Mouse (Mus musculus) thymus, postnatal 25 days (tissue): ENCODE measurements at regions not wholly inside any gene's neighbourhood (a gene's known extent, or its start where the extent isn't known, plus 50 kb on each side); places are given as distances from the start of the nearest gene placed in this dataset.

Source experiments
- DNase-seq: peaks from one replicate; pipeline ENCODE4 v3.0.0; 2022

GRCm38 (mm10) chr7:71040846-71041245 is 310.4 kb downstream of the Gm10295 start:
- DNase-seq = no peak

GRCm38 (mm10) chr7:71038537-71038936 is 312.7 kb downstream of the Gm10295 start:
- DNase-seq = no peak

- no peak for DNase-seq
These were observed 318.2 kb downstream of the Gm10295 start for GRCm38 (mm10) chr7:71033121-71033520.

- DNase-seq = no peak
These were observed 327.2 kb downstream of the Gm10295 start for GRCm38 (mm10) chr7:71023946-71024610.

GRCm38 (mm10) chr7:71023253-71023945 is 327.9 kb downstream of the Gm10295 start:
- DNase-seq = no peak
